Comparison of ENCODE assay signal across 21 mouse cellular contexts in genomic region chr11:111252226-111252625, GRCm38 (mm10).
A peak's percentile ranks its signal among the peaks of the same experiment; 100 is the strongest.
DNase-seq lines count a peak whose midpoint lies in the region; ATAC-seq and TF ChIP-seq lines count a peak whose summit lies in the region.
"Had no signal": no experiment of that assay in that cellular context is flagged by ENCODE, and none has a peak within 500 bp of the region (broad histone marks: within the 10 kb centered on the region; RNA-seq: fewer than 3 reads in every experiment).

No protein-coding gene starts in this region.

- peak; percentile 6 for DNase-seq in lung, postnatal 36 days
- no peak for DNase-seq in lung, adult 2 months
- peak; percentile 63 for DNase-seq in fat pad, adult 2 months (ENCODE audit: extremely low read depth, low read depth, low spot score)
- DNase-seq in gonadal fat pad, adult 2 months (ENCODE audit: low read depth) = peak; percentile 60
- no peak for DNase-seq in gastrocnemius, postnatal 4 days (ENCODE audit: low spot score in 2 of 2)
- DNase-seq: adrenal gland, adult 2 months; adrenal gland, adult 8-10 months; adrenal gland, postnatal 10 days; adrenal gland, postnatal 14 days; adrenal gland, postnatal 25 days; adrenal gland, postnatal 36 days; B cell, adult 2 months; cerebellum, adult 11 months; cerebellum, adult 11-12 months; cerebellum, adult 18-20 months had no signal

- H3K27ac ChIP-seq in forebrain, embryonic 15.5 days (replicated peaks) = no peak overlapping the region

- no peaks in the 10 kb centered on the region for H3K36me3 ChIP-seq in forebrain, embryonic 15.5 days
- H3K36me3 ChIP-seq: G1E had no signal

- H3K4me2 ChIP-seq in forebrain, embryonic 15.5 days (replicated peaks) = no peak overlapping the region

- ATAC-seq in forebrain, embryonic 15.5 days (replicated peaks) = no peak
- ATAC-seq: activated CD4-positive, CD25-positive, alpha-beta regulatory T cell, adult 4 months; CD4-positive, CD25-positive, alpha-beta regulatory T cell, adult 4 months; Patski had no signal

- TF ChIP-seq CTCF in lung, adult 2 months (IDR thresholded peaks at IDR 0.05; ENCODE audit: insufficient read depth, low read length) = no peak

- H3K9me3 ChIP-seq in forebrain, embryonic 15.5 days = no peaks in the 10 kb centered on the region

- no peaks in the 10 kb centered on the region for H3K27me3 ChIP-seq in forebrain, embryonic 15.5 days
- H3K27me3 ChIP-seq: CH12.LX had no signal

- TF ChIP-seq POLR2A in lung, adult 2 months (IDR thresholded peaks at IDR 0.05; ENCODE audit: borderline replicate concordance, extremely low read depth, low read depth, low read length) = no peak

- H3K4me3 ChIP-seq in lung, adult 2 months (replicated peaks; ENCODE audit: extremely low read depth, low read depth, low read length) = no peak overlapping the region
- no peak overlapping the region for H3K4me3 ChIP-seq in forebrain, embryonic 15.5 days

- H3K4me1 ChIP-seq in lung, adult 2 months (ENCODE audit: control insufficient read depth, insufficient read depth, low read length) = peaks cover 2% of the 10 kb centered on the region
- no peaks in the 10 kb centered on the region for H3K4me1 ChIP-seq in forebrain, embryonic 15.5 days

- no peak overlapping the region for H3K9ac ChIP-seq in forebrain, embryonic 15.5 days (replicated peaks)

- WGBS in lung, adult 2 months = 69% methylated on average over 4 of the region's 4 CpGs
- 93% methylated on average over 4 of the region's 4 CpGs for WGBS in forebrain, embryonic 15.5 days

Comparison
In these comparisons a context has a peak if more than half of its experiments do, and no peak if none do; other contexts are left out.
1. DNase-seq: peak in lung, postnatal 36 days (single experiment), fat pad, adult 2 months (single experiment) and gonadal fat pad, adult 2 months (single experiment); none in lung, adult 2 months (single experiment) and gastrocnemius, postnatal 4 days (0 of 2).